Mouse (Mus musculus): ENCODE measurements at regions not wholly inside any gene's neighbourhood (a gene's known extent, or its start where the extent isn't known, plus 50 kb on each side); places are given as distances from the start of the nearest gene placed in this dataset.

DNA sequence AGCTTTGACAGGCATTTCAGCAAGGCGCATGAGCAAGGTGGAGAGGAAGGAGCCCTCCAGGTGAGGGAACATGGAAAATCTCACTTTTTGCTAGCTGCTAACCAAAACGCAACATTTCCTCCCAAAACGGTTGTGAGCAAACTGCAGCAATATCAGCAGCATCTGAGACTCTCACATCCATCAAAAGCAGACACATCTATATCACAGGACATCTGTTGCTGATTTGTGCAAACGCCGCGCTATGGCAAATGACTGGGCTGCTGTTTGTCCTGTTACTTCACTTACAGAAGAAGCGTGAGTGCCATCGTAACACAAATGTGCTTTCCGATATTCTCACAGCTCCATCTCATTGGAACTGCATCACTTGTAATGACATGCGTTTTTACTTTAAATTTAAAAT is 73.5 kb upstream of the Tsc22d1 start:
- Histone ChIP-seq H3K36me3 (no peaks in the 10 kb centered on the region), H3K27me3 (no peaks in the 10 kb centered on the region), H3K4me2 (no peak overlapping the region), H3K27ac (no peak overlapping the region), H3K4me1 (replicated peaks) (no peaks in the 10 kb centered on the region), H3K9me3 (no peaks in the 10 kb centered on the region), H3K4me3 (replicated peaks) (no peak overlapping the region), H3K9ac (replicated peaks) (no peak overlapping the region)
- no peak for ATAC-seq (ENCODE audit: insufficient number of reproducible peaks, insufficient read depth, low FRiP score, low TSS enrichment, low read depth)
- 56% methylated on average over 10 of the region's 10 CpGs for WGBS

DNA sequence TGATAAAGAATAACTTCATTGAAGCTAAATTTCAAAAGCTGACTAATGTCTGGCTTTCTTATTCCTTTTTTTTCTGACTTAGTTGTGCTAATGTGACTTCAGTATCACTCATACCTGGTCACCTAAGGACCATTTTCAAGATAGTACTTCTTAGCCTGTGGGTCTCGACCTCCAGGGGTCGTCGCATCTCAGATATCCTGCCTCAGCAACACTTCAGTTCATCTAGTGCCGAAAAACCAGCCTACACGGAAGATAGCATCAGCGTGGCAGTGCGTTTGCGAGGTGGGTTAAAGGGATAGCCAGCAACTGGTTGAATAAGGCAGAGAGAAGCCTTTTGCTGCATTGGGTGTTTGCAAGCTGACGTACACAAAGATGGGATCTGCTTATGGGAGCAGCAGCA is 62.9 kb upstream of the Tsc22d1 start:
- H3K27ac ChIP-seq: no peak overlapping the region
- 0 out of 2 replicates have a peak, but pooled peaks cover 3% of the 10 kb centered on the region for H3K27me3 ChIP-seq
- H3K9ac ChIP-seq (replicated peaks): no peak overlapping the region
- H3K4me1 ChIP-seq (replicated peaks): no peaks in the 10 kb centered on the region
- WGBS: 64% methylated on average over 9 of the region's 9 CpGs
- peaks cover 4% of the 10 kb centered on the region; the same call in 1 of the 2 replicates for H3K9me3 ChIP-seq
- no peak for ATAC-seq (ENCODE audit: insufficient number of reproducible peaks, insufficient read depth, low FRiP score, low TSS enrichment, low read depth)
- no peak overlapping the region for H3K4me2 ChIP-seq
- no peaks in the 10 kb centered on the region for H3K36me3 ChIP-seq
- no peak overlapping the region for H3K4me3 ChIP-seq (replicated peaks)

DNA sequence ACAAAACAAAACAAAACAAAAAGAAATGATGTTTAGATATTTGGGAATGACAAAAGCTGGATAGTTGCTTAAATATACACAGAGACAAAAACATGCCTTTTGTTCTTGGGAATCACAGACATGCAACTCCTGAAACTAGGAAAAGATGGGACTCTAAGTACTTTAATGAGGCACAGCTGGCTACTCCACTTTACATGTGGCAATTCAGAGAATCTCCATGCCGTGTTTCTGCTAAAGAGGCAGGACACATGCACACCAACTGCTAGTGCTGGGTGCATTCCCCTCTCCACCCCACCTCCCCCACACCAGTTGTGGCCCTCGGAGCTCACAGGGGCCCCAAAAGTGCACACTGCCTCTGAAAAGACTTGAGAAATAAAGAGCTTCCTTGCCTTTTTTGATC is 58.6 kb upstream of the Tsc22d1 start:
- 0 out of 2 replicates have a peak, but pooled peaks cover 3% of the 10 kb centered on the region for H3K9me3 ChIP-seq
- H3K4me2 ChIP-seq: no peak overlapping the region
- H3K27ac ChIP-seq: no peak overlapping the region
- ATAC-seq (ENCODE audit: insufficient number of reproducible peaks, insufficient read depth, low FRiP score, low TSS enrichment, low read depth): no peak
- no peaks in the 10 kb centered on the region for H3K4me1 ChIP-seq (replicated peaks)
- H3K36me3 ChIP-seq: no peaks in the 10 kb centered on the region
- H3K27me3 ChIP-seq: 0 out of 2 replicates have a peak, but pooled peaks cover 3% of the 10 kb centered on the region
- H3K9ac ChIP-seq (replicated peaks): no peak overlapping the region
- WGBS: 36% methylated on average over 2 of the region's 2 CpGs
- no peak overlapping the region for H3K4me3 ChIP-seq (replicated peaks)

DNA sequence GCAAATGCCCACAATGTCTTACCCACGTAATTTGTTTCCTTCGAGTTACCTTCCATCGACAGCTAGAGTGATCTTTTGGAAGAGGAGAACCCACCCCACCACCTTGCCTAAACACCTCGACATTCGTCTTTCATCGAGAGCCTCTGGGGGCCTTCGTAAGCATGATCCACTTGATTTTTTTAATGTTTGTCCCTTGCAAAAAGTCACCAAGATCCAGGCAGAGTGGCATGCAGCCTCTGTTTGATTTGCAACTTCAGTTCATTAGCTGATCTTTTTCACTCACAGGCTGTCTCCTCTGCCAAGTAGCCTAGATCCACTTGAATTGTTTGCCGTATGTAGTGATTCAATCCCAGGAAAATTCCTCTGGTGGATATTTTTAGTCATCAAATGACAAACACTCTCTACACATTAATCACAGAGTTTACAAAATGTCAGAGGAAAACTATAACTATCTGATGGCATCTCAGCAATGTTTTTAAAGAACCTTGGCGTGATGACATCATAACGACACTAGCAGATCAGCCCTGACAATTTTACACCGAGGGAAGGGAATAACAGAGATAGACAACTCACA is 54.8 kb upstream of the Tsc22d1 start:
- Histone ChIP-seq H3K4me2 (no peak overlapping the region), H3K36me3 (no peaks in the 10 kb centered on the region), H3K27me3 (no peaks in the 10 kb centered on the region), H3K4me3 (replicated peaks) (no peak overlapping the region), H3K27ac (no peak overlapping the region), H3K9ac (replicated peaks) (no peak overlapping the region), H3K9me3 (0 out of 2 replicates have a peak, but pooled peaks cover 3% of the 10 kb centered on the region), H3K4me1 (replicated peaks) (no peaks in the 10 kb centered on the region)
- ATAC-seq (ENCODE audit: insufficient number of reproducible peaks, insufficient read depth, low FRiP score, low TSS enrichment, low read depth): no peak
- WGBS: 90% methylated on average over 11 of the region's 11 CpGs

DNA sequence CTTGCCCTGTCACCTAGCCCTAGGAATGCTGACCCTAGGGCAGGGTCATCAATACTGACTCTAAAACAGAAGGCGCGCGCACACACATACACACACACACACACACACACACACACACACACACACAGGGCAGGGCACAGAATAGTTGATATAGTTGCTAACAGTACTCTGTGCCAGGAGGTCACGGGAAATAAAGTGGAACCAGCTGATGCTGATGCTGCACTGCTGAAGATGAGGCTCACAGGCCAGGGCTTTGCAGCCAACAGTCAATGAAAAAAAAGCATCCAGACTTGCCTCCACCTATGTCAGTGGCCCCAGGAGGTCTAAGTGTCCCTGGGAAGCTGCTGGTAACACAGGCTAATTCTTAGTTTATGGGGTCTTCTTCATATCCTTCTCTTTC is 50.7 kb upstream of the Tsc22d1 start:
- Histone ChIP-seq H3K4me2 (no peak overlapping the region), H3K27ac (no peak overlapping the region), H3K9me3 (0 out of 2 replicates have a peak, but pooled peaks cover 2% of the 10 kb centered on the region), H3K9ac (replicated peaks) (no peak overlapping the region), H3K27me3 (no peaks in the 10 kb centered on the region), H3K4me1 (replicated peaks) (no peaks in the 10 kb centered on the region), H3K36me3 (no peaks in the 10 kb centered on the region), H3K4me3 (replicated peaks) (no peak overlapping the region)
- ATAC-seq (ENCODE audit: insufficient number of reproducible peaks, insufficient read depth, low FRiP score, low TSS enrichment, low read depth): no peak
- WGBS: 83% methylated on average over 4 of the region's 4 CpGs
